8 mouse cellular contexts compared by ENCODE assay signal in genomic region chr17:35839002-35839401, GRCm38 (mm10). TPM values are rescaled to one million over a fixed set of nuclear protein-coding genes. Genes with fewer than 3 reads are reported as not detected.
DNase-seq lines count a peak whose midpoint lies in the region; ATAC-seq and TF ChIP-seq lines count a peak whose summit lies in the region.
"Not testable (repeated sequence)": the region's sequence is repeated elsewhere in the genome, so short reads cannot be mapped to it uniquely, and the experiment has no call there.

No protein-coding gene starts in this region.

- H3K36me3 ChIP-seq in E14TG2a.4 (ENCODE audit: insufficient read depth, low read length) = peaks cover 41% of the 10 kb centered on the region
- H3K36me3 ChIP-seq in embryonic facial prominence, embryonic 13.5 days = peaks cover 29% of the 10 kb centered on the region
- H3K36me3 ChIP-seq in hindbrain, embryonic 14.5 days (replicated peaks; ENCODE audit: control insufficient read depth, insufficient read depth) = peaks cover 27% of the 10 kb centered on the region
- H3K36me3 ChIP-seq in liver, embryonic 15.5 days (replicated peaks) = peaks cover 30% of the 10 kb centered on the region
- H3K36me3 ChIP-seq in midbrain, embryonic 14.5 days (ENCODE audit: control insufficient read depth, insufficient read depth, low read length) = peaks cover 28% of the 10 kb centered on the region
- H3K36me3 ChIP-seq in stomach, embryonic 16.5 days (ENCODE audit: control insufficient read depth, insufficient read depth, low read length) = peaks cover 26% of the 10 kb centered on the region

- WGBS in embryonic facial prominence, embryonic 13.5 days = 42% methylated on average over 3 of the region's 3 CpGs
- 57% methylated on average over 3 of the region's 3 CpGs for WGBS in hindbrain, embryonic 14.5 days
- 59% methylated on average over 3 of the region's 3 CpGs for WGBS in liver, embryonic 15.5 days (ENCODE audit: insufficient replicate concordance)
- 52% methylated on average over 3 of the region's 3 CpGs for WGBS in midbrain, embryonic 14.5 days
- WGBS in stomach, embryonic 16.5 days = 40% methylated on average over 3 of the region's 3 CpGs

- not testable (repeated sequence) for ATAC-seq in embryonic facial prominence, embryonic 13.5 days (ENCODE audit: insufficient number of reproducible peaks, insufficient read depth, low FRiP score, low TSS enrichment, low read depth); hindbrain, embryonic 14.5 days (ENCODE audit: low FRiP score); liver, embryonic 15.5 days (ENCODE audit: insufficient read depth); midbrain, embryonic 14.5 days (ENCODE audit: low FRiP score, low TSS enrichment); stomach, embryonic 16.5 days (ENCODE audit: insufficient read depth, low FRiP score)

- not testable (repeated sequence) for H3K27me3 ChIP-seq in E14TG2a.4 (ENCODE audit: insufficient read depth, low read length); embryonic facial prominence, embryonic 13.5 days; hindbrain, embryonic 14.5 days (ENCODE audit: control insufficient read depth, insufficient read depth, low read length); liver, embryonic 15.5 days; midbrain, embryonic 14.5 days (ENCODE audit: control insufficient read depth, insufficient read depth, low read length); stomach, embryonic 16.5 days (ENCODE audit: control insufficient read depth, insufficient read depth, low read length)

- peak overlapping the region; percentile 97 for H3K4me3 ChIP-seq in E14TG2a.4 (replicated peaks; ENCODE audit: low read length)
- H3K4me3 ChIP-seq in embryonic facial prominence, embryonic 13.5 days = peak overlapping the region; percentile 86
- H3K4me3 ChIP-seq in hindbrain, embryonic 14.5 days (replicated peaks; ENCODE audit: low read length) = peak overlapping the region; percentile 84
- peak overlapping the region; percentile 89 for H3K4me3 ChIP-seq in liver, embryonic 15.5 days (replicated peaks)
- peak overlapping the region; percentile 64 for H3K4me3 ChIP-seq in midbrain, embryonic 14.5 days (replicated peaks; ENCODE audit: low read depth, low read length)
- H3K4me3 ChIP-seq in stomach, embryonic 16.5 days (replicated peaks; ENCODE audit: low read length) = peak overlapping the region; percentile 78

- peak; percentile 93 for DNase-seq in heart, adult 11 months
- not testable (repeated sequence) for DNase-seq in hindbrain, embryonic 14.5 days (ENCODE audit: low spot score); midbrain, embryonic 14.5 days
- peak; percentile 55 to 67 for DNase-seq in kidney, postnatal 4 days

- peak overlapping the region; percentile 98 for H3K27ac ChIP-seq in embryonic facial prominence, embryonic 13.5 days
- peak overlapping the region; percentile 99 for H3K27ac ChIP-seq in hindbrain, embryonic 14.5 days
- peak overlapping the region; percentile 96 for H3K27ac ChIP-seq in liver, embryonic 15.5 days (replicated peaks)
- H3K27ac ChIP-seq in midbrain, embryonic 14.5 days (replicated peaks; ENCODE audit: low read depth, low read length) = peak overlapping the region; percentile 86
- peak overlapping the region; percentile 91 for H3K27ac ChIP-seq in stomach, embryonic 16.5 days (ENCODE audit: low read length)

- TF ChIP-seq CTCF in E14TG2a.4 (conservative IDR thresholded peaks at IDR 0.05; ENCODE audit: low read length) = not testable (repeated sequence)

- H3K4me1 ChIP-seq in E14TG2a.4 (replicated peaks; ENCODE audit: low read depth, low read length) = peaks cover 55% of the 10 kb centered on the region
- peaks cover 41% of the 10 kb centered on the region for H3K4me1 ChIP-seq in embryonic facial prominence, embryonic 13.5 days
- H3K4me1 ChIP-seq in hindbrain, embryonic 14.5 days (replicated peaks; ENCODE audit: control insufficient read depth, insufficient read depth, low read length) = peaks cover 40% of the 10 kb centered on the region
- H3K4me1 ChIP-seq in liver, embryonic 15.5 days (replicated peaks) = peaks cover 73% of the 10 kb centered on the region
- peaks cover 32% of the 10 kb centered on the region for H3K4me1 ChIP-seq in midbrain, embryonic 14.5 days (ENCODE audit: control insufficient read depth, insufficient read depth, low read length)
- H3K4me1 ChIP-seq in stomach, embryonic 16.5 days (ENCODE audit: control insufficient read depth, insufficient read depth, low read length) = peaks cover 33% of the 10 kb centered on the region

- H3K9me3 ChIP-seq in E14TG2a.4 (ENCODE audit: low read length); embryonic facial prominence, embryonic 13.5 days; hindbrain, embryonic 14.5 days (ENCODE audit: control insufficient read depth, low read length); liver, embryonic 15.5 days (replicated peaks); midbrain, embryonic 14.5 days (ENCODE audit: control insufficient read depth, low read length); stomach, embryonic 16.5 days (replicated peaks; ENCODE audit: control insufficient read depth, low read length): not testable (repeated sequence)

- peak overlapping the region; percentile 99 for H3K9ac ChIP-seq in embryonic facial prominence, embryonic 13.5 days
- H3K9ac ChIP-seq in hindbrain, embryonic 14.5 days = peak overlapping the region; percentile 71
- H3K9ac ChIP-seq in liver, embryonic 15.5 days = peak overlapping the region; percentile 58
- H3K9ac ChIP-seq in midbrain, embryonic 14.5 days (replicated peaks; ENCODE audit: low read length) = peak overlapping the region; percentile 65; the same call in 1 of the 2 replicates
- peak overlapping the region; percentile 71 for H3K9ac ChIP-seq in stomach, embryonic 16.5 days (ENCODE audit: low read length)

- H3K4me2 ChIP-seq in embryonic facial prominence, embryonic 13.5 days = peak overlapping the region; percentile 64
- peak overlapping the region; percentile 83 for H3K4me2 ChIP-seq in hindbrain, embryonic 14.5 days (replicated peaks)
- peak overlapping the region; percentile 92 for H3K4me2 ChIP-seq in liver, embryonic 15.5 days
- H3K4me2 ChIP-seq in midbrain, embryonic 14.5 days (ENCODE audit: low read length) = peak overlapping the region; percentile 74
- peak overlapping the region; percentile 63 for H3K4me2 ChIP-seq in stomach, embryonic 16.5 days (ENCODE audit: low read depth, low read length)

RNA-seq across cellular contexts. Expression of gene Tubb5, which starts 0.9 kb away (rescaled TPM):
- polyA plus RNA-seq in embryonic facial prominence, embryonic 13.5 days (2015; fragmentation: Nextera tagmentation; extraction: Ambion mirVana) = 1,166 and 1,221 TPM in 2 replicates
- polyA plus RNA-seq in hindbrain, embryonic 14.5 days (2014; fragmentation: Nextera tagmentation; extraction: Ambion mirVana) = 1,664 and 1,709 TPM in 2 replicates
- 379 and 391 TPM in 2 replicates for polyA plus RNA-seq in liver, embryonic 15.5 days (2015; fragmentation: Nextera tagmentation; extraction: Ambion mirVana)
- 1,880 and 2,054 TPM in 2 replicates for polyA plus RNA-seq in midbrain, embryonic 14.5 days (2014; fragmentation: Nextera tagmentation; extraction: Ambion mirVana)
- 649 and 665 TPM in 2 replicates for polyA plus RNA-seq in stomach, embryonic 16.5 days (2015; fragmentation: Nextera tagmentation; extraction: Ambion mirVana)

RNA-seq across cellular contexts. Expression of gene Mdc1, which starts 2.3 kb away (rescaled TPM):
- 15.7 and 21.0 TPM in 2 replicates for polyA plus RNA-seq in embryonic facial prominence, embryonic 13.5 days (2015; fragmentation: Nextera tagmentation; extraction: Ambion mirVana)
- polyA plus RNA-seq in hindbrain, embryonic 14.5 days (2014; fragmentation: Nextera tagmentation; extraction: Ambion mirVana) = 9.2 and 10.7 TPM in 2 replicates
- polyA plus RNA-seq in liver, embryonic 15.5 days (2015; fragmentation: Nextera tagmentation; extraction: Ambion mirVana) = 8.5 and 9.1 TPM in 2 replicates
- polyA plus RNA-seq in midbrain, embryonic 14.5 days (2014; fragmentation: Nextera tagmentation; extraction: Ambion mirVana) = 7.3 and 8.2 TPM in 2 replicates
- polyA plus RNA-seq in stomach, embryonic 16.5 days (2015; fragmentation: Nextera tagmentation; extraction: Ambion mirVana) = 11.7 and 16.2 TPM in 2 replicates

RNA-seq across cellular contexts. Expression of gene Flot1, which starts 16.0 kb away (rescaled TPM):
- 61.0 and 67.2 TPM in 2 replicates for polyA plus RNA-seq in embryonic facial prominence, embryonic 13.5 days (2015; fragmentation: Nextera tagmentation; extraction: Ambion mirVana)
- polyA plus RNA-seq in hindbrain, embryonic 14.5 days (2014; fragmentation: Nextera tagmentation; extraction: Ambion mirVana) = 86.3 and 96.6 TPM in 2 replicates
- polyA plus RNA-seq in liver, embryonic 15.5 days (2015; fragmentation: Nextera tagmentation; extraction: Ambion mirVana) = 33.7 and 42.4 TPM in 2 replicates
- polyA plus RNA-seq in midbrain, embryonic 14.5 days (2014; fragmentation: Nextera tagmentation; extraction: Ambion mirVana) = 59.9 and 74.0 TPM in 2 replicates
- 55.8 and 58.2 TPM in 2 replicates for polyA plus RNA-seq in stomach, embryonic 16.5 days (2015; fragmentation: Nextera tagmentation; extraction: Ambion mirVana)

RNA-seq across cellular contexts. Expression of gene Ier3, which starts 17.5 kb away (rescaled TPM):
- polyA plus RNA-seq in embryonic facial prominence, embryonic 13.5 days (2015; fragmentation: Nextera tagmentation; extraction: Ambion mirVana) = 20.1 and 27.7 TPM in 2 replicates
- polyA plus RNA-seq in hindbrain, embryonic 14.5 days (2014; fragmentation: Nextera tagmentation; extraction: Ambion mirVana) = 6.6 and 7.5 TPM in 2 replicates
- polyA plus RNA-seq in liver, embryonic 15.5 days (2015; fragmentation: Nextera tagmentation; extraction: Ambion mirVana) = 22.9 and 23.7 TPM in 2 replicates
- polyA plus RNA-seq in midbrain, embryonic 14.5 days (2014; fragmentation: Nextera tagmentation; extraction: Ambion mirVana) = 3.3 and 4.0 TPM in 2 replicates
- 22.1 and 24.4 TPM in 2 replicates for polyA plus RNA-seq in stomach, embryonic 16.5 days (2015; fragmentation: Nextera tagmentation; extraction: Ambion mirVana)

RNA-seq across cellular contexts. Expression of gene Nrm, which starts 22.1 kb away (rescaled TPM):
- polyA plus RNA-seq in embryonic facial prominence, embryonic 13.5 days (2015; fragmentation: Nextera tagmentation; extraction: Ambion mirVana) = 49.0 and 53.5 TPM in 2 replicates
- 18.2 and 20.3 TPM in 2 replicates for polyA plus RNA-seq in hindbrain, embryonic 14.5 days (2014; fragmentation: Nextera tagmentation; extraction: Ambion mirVana)
- polyA plus RNA-seq in liver, embryonic 15.5 days (2015; fragmentation: Nextera tagmentation; extraction: Ambion mirVana) = 22.0 and 22.5 TPM in 2 replicates
- polyA plus RNA-seq in midbrain, embryonic 14.5 days (2014; fragmentation: Nextera tagmentation; extraction: Ambion mirVana) = 14.5 and 20.2 TPM in 2 replicates
- 48.9 and 51.5 TPM in 2 replicates for polyA plus RNA-seq in stomach, embryonic 16.5 days (2015; fragmentation: Nextera tagmentation; extraction: Ambion mirVana)
